Mouse (Mus musculus): ENCODE data around the gene Sec14l1. TPM values are rescaled to one million over a fixed set of nuclear protein-coding genes. Genes with fewer than 3 reads are reported as not detected.
"Not testable (repeated sequence)": the region's sequence is repeated elsewhere in the genome, so short reads cannot be mapped to it uniquely, and the experiment has no call there.

The Sec14l1 gene
- 100 to 1,000 TPM; 227 to 241 TPM for total RNA-seq (2021)

GRCm38 (mm10) chr11:117114592-117115345 lies at the start of gene Sec14l1:
TSS of gene Sec14l1 (plus strand) at chr11:117115168.
- DNase-seq = peak; percentile 98 to 100

DNA sequence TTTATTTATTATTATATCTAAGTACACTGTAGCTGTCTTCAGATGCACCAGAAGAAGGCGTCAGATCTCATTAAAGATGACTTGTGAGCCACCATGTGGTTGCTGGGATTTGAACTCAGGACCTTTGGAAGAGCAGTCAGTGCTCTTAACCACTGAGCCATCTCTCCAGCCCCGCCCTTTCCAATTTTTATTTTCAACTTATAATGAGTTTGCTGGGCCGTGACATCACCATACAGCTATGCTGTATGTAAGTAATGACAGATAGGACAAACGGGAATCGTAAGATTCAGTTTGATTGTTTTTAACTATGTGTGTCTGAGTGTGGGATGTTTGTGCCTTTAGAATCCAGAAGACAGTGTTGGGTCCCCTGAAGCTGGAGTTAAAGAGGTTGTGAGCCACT lies 49.4 kb upstream of the Sec14l1 start:
- DNase-seq = not testable (repeated sequence)

DNA sequence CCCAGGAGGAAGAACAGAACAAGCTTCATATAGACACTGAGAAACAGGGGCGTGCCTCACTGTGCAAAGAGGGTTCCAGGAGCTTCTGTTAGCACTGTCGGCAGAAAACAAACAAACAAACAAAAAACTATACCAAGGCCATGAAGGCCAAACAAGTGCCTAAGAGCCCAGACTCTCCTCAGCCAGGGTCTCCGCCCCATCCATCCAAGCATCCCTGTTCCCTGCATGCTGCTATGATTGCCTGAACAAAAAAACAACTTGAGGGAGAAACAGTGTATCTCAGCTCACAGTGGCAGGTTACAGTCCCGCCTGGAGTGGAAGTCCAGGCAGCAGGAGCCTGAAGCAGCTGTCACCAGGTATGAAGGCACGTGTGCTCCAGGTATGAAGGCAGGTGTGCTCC lies 48.2 kb upstream of the Sec14l1 start:
- DNase-seq = no peak

DNA sequence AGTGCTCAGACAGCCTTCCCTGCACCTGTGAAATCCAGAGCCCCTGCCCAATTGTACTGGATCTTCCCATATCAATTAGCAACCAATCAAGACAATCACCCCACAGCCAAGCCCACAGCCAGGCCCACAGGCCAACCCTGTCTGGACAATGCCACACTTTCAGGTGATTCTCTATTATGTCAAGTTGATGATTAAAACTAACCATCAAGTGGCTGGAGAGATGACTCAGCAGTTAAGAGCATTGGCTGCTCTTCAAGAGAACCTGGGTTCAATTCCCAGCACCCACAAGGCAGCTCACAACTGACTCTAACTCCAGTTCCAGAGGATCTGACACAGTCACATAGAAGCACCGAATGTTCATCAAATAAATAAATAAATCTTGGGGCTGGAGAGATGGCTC lies 46.6 kb upstream of the Sec14l1 start:
- no peak for DNase-seq

DNA sequence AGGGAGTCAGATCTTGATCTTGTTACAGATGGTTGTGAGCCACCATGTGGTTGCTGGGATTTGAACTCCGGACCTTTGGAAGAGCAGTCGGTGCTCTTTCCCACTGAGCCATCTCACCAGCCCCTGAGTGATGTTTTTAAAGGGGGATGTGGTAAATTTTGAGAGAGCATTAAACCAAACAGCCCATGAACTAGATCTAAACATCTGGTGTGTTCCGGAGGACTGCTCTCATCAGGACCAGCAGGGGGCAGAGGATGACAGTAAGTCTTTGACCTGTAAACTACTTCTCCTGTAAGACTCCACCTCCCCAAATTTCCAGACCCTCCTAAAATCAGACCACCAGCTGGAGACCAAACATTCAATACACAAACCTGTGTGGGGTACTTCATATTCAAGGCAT lies 45.9 kb upstream of the Sec14l1 start:
- DNase-seq = no peak

- no peak for DNase-seq
Measured at GRCm38 (mm10) chr11:117070711-117071110, 44.3 kb upstream of the Sec14l1 start.

DNA sequence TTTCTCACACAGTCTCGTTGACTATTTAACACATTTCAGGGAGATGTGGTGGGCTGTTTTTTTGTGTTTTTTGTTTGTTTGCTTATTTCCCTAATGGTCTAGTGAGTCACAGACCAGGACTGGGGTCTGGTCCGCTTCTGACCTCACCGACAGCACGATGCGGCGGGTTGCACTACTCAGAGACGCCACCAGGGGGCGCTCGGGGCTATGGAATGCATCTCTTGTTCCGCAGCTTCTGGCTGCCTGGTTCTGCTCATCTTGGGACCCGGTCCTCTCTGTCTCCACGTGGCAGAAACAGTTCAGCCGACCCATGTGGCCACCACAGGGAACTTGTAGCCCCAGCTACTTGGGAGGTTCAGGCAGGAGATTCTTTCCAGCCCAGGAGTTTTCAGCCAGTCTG lies 42.8 kb upstream of the Sec14l1 start:
- DNase-seq = peak; percentile 74 to 80

DNA sequence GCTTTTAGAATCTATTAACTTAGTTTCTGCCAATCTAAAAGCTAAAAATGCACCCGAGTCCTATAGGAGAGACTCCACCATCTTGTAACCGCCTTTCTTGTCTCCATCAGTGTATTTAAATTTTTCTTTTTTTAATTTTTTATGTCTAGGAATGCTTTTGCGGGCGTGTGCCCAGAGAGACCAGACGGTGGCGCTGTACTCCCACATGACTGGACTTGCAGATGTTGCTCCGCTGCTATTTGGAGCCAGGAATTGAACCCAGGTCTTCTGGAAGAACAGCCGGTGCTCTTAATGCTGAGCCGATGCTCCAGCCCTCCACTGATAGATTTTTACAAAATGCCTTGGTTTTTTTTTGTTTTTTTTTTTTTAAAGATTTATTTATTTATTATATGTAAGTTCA lies 41.5 kb upstream of the Sec14l1 start:
- no peak for DNase-seq

- peak; percentile 76 to 78 for DNase-seq
Measured at GRCm38 (mm10) chr11:117076576-117077196, 38.3 kb upstream of the Sec14l1 start.

DNA sequence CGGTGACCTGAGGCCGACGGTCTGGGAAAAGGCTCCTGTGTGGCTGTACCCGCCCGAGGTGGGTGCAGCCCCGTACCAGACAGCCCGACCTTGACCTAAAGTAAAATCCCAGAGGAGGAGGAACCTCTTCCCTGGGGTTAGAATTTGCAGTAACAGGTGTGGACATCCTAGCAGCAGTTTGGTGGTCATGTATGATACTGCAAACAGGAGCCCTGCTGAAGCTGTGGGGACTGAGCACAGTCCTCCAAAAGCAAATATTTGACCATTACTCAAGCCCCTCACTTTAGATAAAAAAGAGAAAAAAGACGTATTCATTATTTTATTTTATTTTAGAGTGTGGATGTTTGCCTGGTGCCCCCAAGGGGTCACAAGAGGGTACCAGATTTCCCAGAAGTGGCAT lies 37.7 kb upstream of the Sec14l1 start:
- no peak for DNase-seq

GRCm38 (mm10) chr11:117077902-117078301 lies 37.1 kb upstream of the Sec14l1 start:
- no peak for DNase-seq

GRCm38 (mm10) chr11:117078637-117079240 lies 36.2 kb upstream of the Sec14l1 start:
- DNase-seq = no peak

- no peak for DNase-seq
Measured at GRCm38 (mm10) chr11:117079651-117080190, 35.2 kb upstream of the Sec14l1 start.

DNA sequence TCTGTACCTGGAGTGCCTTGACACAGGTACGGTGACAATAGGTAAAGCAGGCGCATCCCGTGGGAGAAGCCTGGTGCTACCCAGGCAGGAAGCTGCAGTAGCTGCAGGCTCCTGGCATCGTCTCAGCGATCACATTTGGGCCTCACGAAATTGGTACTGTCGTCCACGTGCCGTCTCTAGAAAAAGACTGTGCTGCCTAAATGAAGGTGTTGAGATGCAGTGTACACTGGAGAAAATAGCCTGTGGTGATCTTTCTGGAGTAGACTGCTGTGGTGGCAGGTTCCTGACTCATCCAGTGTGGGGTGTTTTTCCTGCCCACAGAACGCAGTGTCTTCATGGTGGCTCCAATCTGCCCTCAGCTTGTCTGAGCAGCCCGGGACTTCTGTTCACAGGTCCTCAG lies 34.8 kb upstream of the Sec14l1 start:
- no peak for DNase-seq

DNA sequence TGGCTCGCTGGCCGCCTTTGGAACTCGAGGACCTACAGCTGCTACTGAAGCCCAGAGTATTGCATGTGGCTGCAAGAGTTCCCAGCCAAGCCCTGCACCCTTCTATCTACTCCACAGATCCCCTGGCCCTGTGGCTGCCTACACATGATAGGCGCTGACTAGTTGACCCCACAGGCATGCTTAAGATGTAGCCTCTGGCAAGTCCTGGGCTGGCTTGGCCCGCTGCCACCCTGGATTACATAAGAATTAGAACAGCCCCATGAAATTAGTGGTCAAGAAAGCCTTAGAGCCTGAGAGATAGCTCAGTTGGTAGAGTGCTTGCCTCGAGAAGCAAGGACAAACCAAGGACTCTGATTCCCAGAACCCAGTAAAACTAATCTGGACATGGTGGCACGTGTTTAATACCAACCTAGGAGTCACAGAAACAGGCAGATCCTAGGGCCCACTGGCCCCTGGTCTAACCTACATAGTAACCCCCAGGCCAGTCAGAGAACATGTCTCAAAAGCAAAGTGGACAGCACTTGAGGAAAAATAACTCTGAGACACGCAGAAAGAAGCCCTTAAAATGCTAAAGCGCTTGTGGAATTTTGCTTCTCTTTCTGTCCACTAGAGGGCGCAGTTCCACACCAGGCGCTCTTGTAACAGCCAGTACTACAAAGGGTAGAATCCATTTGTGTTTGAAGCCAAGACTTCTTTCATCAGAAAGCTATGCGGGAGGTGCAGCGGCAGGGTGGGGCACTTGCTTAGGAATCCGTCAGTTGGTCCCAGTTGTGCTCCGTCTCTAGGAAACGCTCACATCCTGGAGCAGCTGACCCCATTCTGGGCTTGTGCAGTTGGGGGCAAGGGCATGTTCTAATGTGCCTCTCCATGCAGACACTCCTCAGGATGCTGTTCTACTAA lies 33.6 kb upstream of the Sec14l1 start:
- DNase-seq = peak; percentile 65 to 70

GRCm38 (mm10) chr11:117082353-117082934 lies 32.5 kb upstream of the Sec14l1 start:
- DNase-seq = no peak

GRCm38 (mm10) chr11:117083052-117083881 lies 31.7 kb upstream of the Sec14l1 start:
- no peak for DNase-seq

DNA sequence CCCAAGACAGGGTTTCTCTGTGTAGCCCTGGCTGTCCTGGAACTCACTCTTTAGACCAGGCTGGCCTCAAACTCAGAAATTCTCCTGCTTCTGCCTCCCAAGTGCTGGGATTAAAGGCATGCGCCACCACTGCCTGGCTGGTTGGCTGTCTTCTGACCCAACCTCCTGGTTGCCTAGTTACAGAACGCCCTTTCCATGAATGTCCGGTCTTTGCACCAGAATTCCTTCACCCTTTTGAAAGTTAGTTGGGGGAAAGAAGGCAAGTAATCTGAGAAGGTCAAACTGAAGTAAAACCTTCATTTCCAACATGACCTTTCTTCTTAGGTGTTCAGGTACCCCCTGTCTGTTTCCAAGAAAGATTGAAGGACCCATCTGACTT lies 31.1 kb upstream of the Sec14l1 start:
- not testable (repeated sequence) for DNase-seq

GRCm38 (mm10) chr11:117086215-117086614 lies 28.8 kb upstream of the Sec14l1 start:
- DNase-seq = no peak

GRCm38 (mm10) chr11:117087036-117087799 lies 27.8 kb upstream of the Sec14l1 start:
- DNase-seq = no peak
